Comparison of ENCODE assay signal across 18 mouse cellular contexts in the genomic region with DNA sequence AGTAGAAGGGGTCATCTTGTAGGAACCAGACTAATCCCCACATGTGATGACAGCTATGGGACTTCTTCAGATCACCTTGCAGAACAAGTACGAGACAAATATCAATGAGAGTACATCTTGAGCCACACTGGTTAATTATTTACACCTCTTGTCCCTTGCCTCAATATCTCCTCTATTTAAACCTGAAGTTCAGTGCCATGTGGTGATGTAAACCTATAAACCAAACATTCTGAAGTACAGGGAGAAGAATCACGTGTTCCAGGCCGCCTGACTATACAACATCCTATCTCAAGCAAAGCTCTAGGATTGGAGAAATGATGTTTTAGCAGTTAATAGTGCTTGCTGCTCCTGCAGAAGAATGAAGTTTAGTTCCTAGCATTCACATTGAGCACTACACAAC.
"Had no signal": no experiment of that assay in that cellular context is flagged by ENCODE, and none has a peak within 500 bp of the region (broad histone marks: within the 10 kb centered on the region; RNA-seq: fewer than 3 reads in every experiment).

No protein-coding gene starts in this region.

- H3K4me3 ChIP-seq: liver, embryonic 13.5 days; liver, embryonic 15.5 days; lung, embryonic 15.5 days; megakaryocyte, embryonic 14.5 days; midbrain, embryonic 12.5 days; neural tube, embryonic 12.5 days had no signal

- H3K9me3 ChIP-seq: liver, embryonic 13.5 days; liver, embryonic 15.5 days; lung, embryonic 15.5 days; megakaryocyte, embryonic 14.5 days; midbrain, embryonic 12.5 days; neural tube, embryonic 12.5 days had no signal

- H3K4me1 ChIP-seq: liver, embryonic 13.5 days; liver, embryonic 15.5 days; lung, embryonic 15.5 days; megakaryocyte, embryonic 14.5 days; midbrain, embryonic 12.5 days; neural tube, embryonic 12.5 days had no signal

- ATAC-seq: lung, postnatal 0 days had no signal

- H3K27ac ChIP-seq: liver, embryonic 13.5 days; liver, embryonic 15.5 days; lung, embryonic 15.5 days; macrophage; midbrain, embryonic 12.5 days; neural tube, embryonic 12.5 days had no signal

- H3K4me2 ChIP-seq: liver, embryonic 13.5 days; liver, embryonic 15.5 days; lung, embryonic 15.5 days; midbrain, embryonic 12.5 days; neural tube, embryonic 12.5 days had no signal

- DNase-seq: liver, embryonic 13.5 days; lung, adult 2 months; lung, postnatal 14 days; lung, postnatal 36 days; midbrain, embryonic 14.5 days; right cerebral cortex, postnatal 25 days; right cerebral cortex, postnatal 4 days; spleen, adult 18-20 months; thymus, adult 18-20 months; thymus, postnatal 25 days; thymus, postnatal 4 days had no signal

- H3K9ac ChIP-seq: liver, embryonic 13.5 days; liver, embryonic 15.5 days; lung, embryonic 15.5 days; midbrain, embryonic 12.5 days; neural tube, embryonic 12.5 days had no signal

- H3K27me3 ChIP-seq: liver, embryonic 13.5 days; liver, embryonic 15.5 days; lung, embryonic 15.5 days; megakaryocyte, embryonic 14.5 days; midbrain, embryonic 12.5 days; neural tube, embryonic 12.5 days had no signal
